20 mouse cellular contexts compared by ENCODE assay signal in the genomic region with DNA sequence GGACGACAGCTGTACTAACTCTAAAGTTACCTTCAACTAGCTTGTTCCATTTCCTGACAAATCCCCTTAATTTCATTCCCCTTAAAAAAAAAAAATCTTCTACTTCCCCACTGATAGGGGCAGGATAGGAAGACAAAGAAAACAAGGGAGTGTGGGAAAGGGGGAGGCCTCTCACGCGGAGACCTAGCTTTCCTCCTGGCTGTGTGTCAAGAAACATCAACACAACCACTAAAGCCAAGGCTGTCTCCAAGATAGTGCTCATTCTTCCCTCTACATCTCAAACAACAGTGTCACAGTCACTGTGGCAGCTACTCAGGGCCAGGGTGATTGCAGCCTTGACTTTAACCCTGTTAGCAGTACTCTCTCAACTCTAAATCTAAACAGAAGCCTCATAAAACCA. TPM values are rescaled to one million over a fixed set of nuclear protein-coding genes. Genes with fewer than 3 reads are reported as not detected.
DNase-seq lines count a peak whose midpoint lies in the region; ATAC-seq and TF ChIP-seq lines count a peak whose summit lies in the region.
"Had no signal": no experiment of that assay in that cellular context is flagged by ENCODE, and none has a peak within 500 bp of the region (broad histone marks: within the 10 kb centered on the region; RNA-seq: fewer than 3 reads in every experiment).

No protein-coding gene starts in this region.

- no peak for ATAC-seq in forebrain, embryonic 15.5 days (replicated peaks)
- no peak for ATAC-seq in forebrain, embryonic 13.5 days
- ATAC-seq in hindbrain, embryonic 13.5 days (ENCODE audit: low FRiP score), result no peak
- no peak for ATAC-seq in hindbrain, embryonic 14.5 days (ENCODE audit: low FRiP score)

- TF ChIP-seq POLR2A in kidney, adult 2 months (IDR thresholded peaks at IDR 0.05; ENCODE audit: low read depth, low read length), result no peak

- TF ChIP-seq CTCF in kidney, adult 2 months (conservative IDR thresholded peaks at IDR 0.05; ENCODE audit: insufficient read depth, insufficient read length, low read depth, low read length), result no peak

- 24% methylated on average over 3 of the region's 3 CpGs for WGBS in forebrain, embryonic 15.5 days
- WGBS in forebrain, embryonic 13.5 days, result 23% methylated on average over 3 of the region's 3 CpGs
- 33% methylated on average over 3 of the region's 3 CpGs for WGBS in hindbrain, embryonic 13.5 days
- 45% methylated on average over 3 of the region's 3 CpGs for WGBS in hindbrain, embryonic 14.5 days
- 61% methylated on average over 3 of the region's 3 CpGs for WGBS in kidney, adult 2 months

- H3K27ac ChIP-seq in forebrain, embryonic 15.5 days (replicated peaks), result peak overlapping the region; percentile 95; the same call in 1 of the 2 replicates
- no peak overlapping the region for H3K27ac ChIP-seq in forebrain, embryonic 13.5 days
- H3K27ac ChIP-seq in hindbrain, embryonic 13.5 days, result peak overlapping the region; percentile 30; the same call in 1 of the 2 replicates
- H3K27ac ChIP-seq in hindbrain, embryonic 14.5 days, result no peak overlapping the region
- H3K27ac ChIP-seq in kidney, adult 2 months (ENCODE audit: insufficient read depth, low read depth, low read length), result no peak overlapping the region

- no peak for DNase-seq in hindbrain, embryonic 14.5 days (ENCODE audit: low spot score)
- DNase-seq in ovary, adult 18-20 months (ENCODE audit: low spot score), result peak; percentile 37
- DNase-seq in ovary, postnatal 10 days (ENCODE audit: low spot score), result no peak
- no peak for DNase-seq in kidney, adult 2 months
- DNase-seq: cerebellum, adult 11 months; gastrocnemius, postnatal 25 days; heart, postnatal 10 days; kidney, adult 11 months; kidney, postnatal 14 days; lung, postnatal 36 days; spleen, adult 18-20 months; thymus, postnatal 14 days had no signal

- H3K4me3 ChIP-seq in forebrain, embryonic 15.5 days, result no peak overlapping the region
- no peak overlapping the region for H3K4me3 ChIP-seq in forebrain, embryonic 13.5 days
- no peak overlapping the region for H3K4me3 ChIP-seq in hindbrain, embryonic 13.5 days
- H3K4me3 ChIP-seq in hindbrain, embryonic 14.5 days (replicated peaks; ENCODE audit: low read length), result no peak overlapping the region
- no peak overlapping the region for H3K4me3 ChIP-seq in kidney, adult 2 months (ENCODE audit: insufficient read depth, low read depth, low read length)
- H3K4me3 ChIP-seq: neural tube, embryonic 12.5 days had no signal

- H3K9ac ChIP-seq in forebrain, embryonic 15.5 days (replicated peaks), result no peak overlapping the region
- H3K9ac ChIP-seq in forebrain, embryonic 13.5 days, result no peak overlapping the region
- no peak overlapping the region for H3K9ac ChIP-seq in hindbrain, embryonic 13.5 days
- H3K9ac ChIP-seq in hindbrain, embryonic 14.5 days, result no peak overlapping the region

- H3K9me3 ChIP-seq in forebrain, embryonic 15.5 days, result no peaks in the 10 kb centered on the region
- H3K9me3 ChIP-seq in forebrain, embryonic 13.5 days (replicated peaks), result no peaks in the 10 kb centered on the region
- H3K9me3 ChIP-seq in hindbrain, embryonic 13.5 days, result no peaks in the 10 kb centered on the region
- no peaks in the 10 kb centered on the region for H3K9me3 ChIP-seq in hindbrain, embryonic 14.5 days (ENCODE audit: control insufficient read depth, low read length)
- H3K9me3 ChIP-seq: midbrain, embryonic 12.5 days; neural tube, embryonic 12.5 days; stomach, embryonic 15.5 days had no signal

- no peak overlapping the region for H3K4me2 ChIP-seq in forebrain, embryonic 15.5 days (replicated peaks)
- no peak overlapping the region for H3K4me2 ChIP-seq in forebrain, embryonic 13.5 days
- no peak overlapping the region for H3K4me2 ChIP-seq in hindbrain, embryonic 13.5 days
- H3K4me2 ChIP-seq in hindbrain, embryonic 14.5 days (replicated peaks), result no peak overlapping the region

- H3K36me3 ChIP-seq in forebrain, embryonic 15.5 days, result no peaks in the 10 kb centered on the region
- H3K36me3 ChIP-seq in forebrain, embryonic 13.5 days (ENCODE audit: poor library complexity, severe bottlenecking), result no peaks in the 10 kb centered on the region
- no peaks in the 10 kb centered on the region for H3K36me3 ChIP-seq in hindbrain, embryonic 13.5 days
- no peaks in the 10 kb centered on the region for H3K36me3 ChIP-seq in hindbrain, embryonic 14.5 days (replicated peaks; ENCODE audit: control insufficient read depth, insufficient read depth)
- H3K36me3 ChIP-seq in kidney, adult 2 months (ENCODE audit: control insufficient read depth, insufficient read depth, low read length), result no peaks in the 10 kb centered on the region
- H3K36me3 ChIP-seq: midbrain, embryonic 12.5 days; neural tube, embryonic 12.5 days; stomach, embryonic 15.5 days had no signal

- H3K4me1 ChIP-seq in forebrain, embryonic 15.5 days, result peaks cover 37% of the 10 kb centered on the region
- peaks cover 40% of the 10 kb centered on the region for H3K4me1 ChIP-seq in forebrain, embryonic 13.5 days
- H3K4me1 ChIP-seq in hindbrain, embryonic 13.5 days (replicated peaks), result peaks cover 21% of the 10 kb centered on the region
- peaks cover 25% of the 10 kb centered on the region for H3K4me1 ChIP-seq in hindbrain, embryonic 14.5 days (replicated peaks; ENCODE audit: control insufficient read depth, insufficient read depth, low read length)
- peaks cover 3% of the 10 kb centered on the region; the same call in 1 of the 2 replicates for H3K4me1 ChIP-seq in kidney, adult 2 months (ENCODE audit: control insufficient read depth, insufficient read depth, low read length)

- no peaks in the 10 kb centered on the region for H3K27me3 ChIP-seq in forebrain, embryonic 15.5 days
- no peaks in the 10 kb centered on the region for H3K27me3 ChIP-seq in forebrain, embryonic 13.5 days
- H3K27me3 ChIP-seq in hindbrain, embryonic 13.5 days, result no peaks in the 10 kb centered on the region
- no peaks in the 10 kb centered on the region for H3K27me3 ChIP-seq in hindbrain, embryonic 14.5 days (ENCODE audit: control insufficient read depth, insufficient read depth, low read length)
- H3K27me3 ChIP-seq in kidney, adult 2 months (replicated peaks; ENCODE audit: control insufficient read depth, insufficient read depth, low read length), result no peaks in the 10 kb centered on the region; the same call in 1 of the 2 replicates
- H3K27me3 ChIP-seq: midbrain, embryonic 12.5 days; neural tube, embryonic 12.5 days; stomach, embryonic 15.5 days had no signal

RNA-seq across cellular contexts. Expression of gene Zdhhc21, which starts 0.8 kb away (rescaled TPM):
- polyA plus RNA-seq in forebrain, embryonic 15.5 days (2015; fragmentation: Nextera tagmentation; extraction: Ambion mirVana), result 18.2 and 18.3 TPM in 2 replicates
- 14.8 and 15.1 TPM in 2 replicates for polyA plus RNA-seq in forebrain, embryonic 13.5 days (2015; fragmentation: Nextera tagmentation; extraction: Ambion mirVana)
- polyA plus RNA-seq in hindbrain, embryonic 13.5 days (2015; fragmentation: Nextera tagmentation; extraction: Ambion mirVana), result 14.7 and 17.1 TPM in 2 replicates
- 16.8 and 18.7 TPM in 2 replicates for polyA plus RNA-seq in hindbrain, embryonic 14.5 days (2014; fragmentation: Nextera tagmentation; extraction: Ambion mirVana)
- 3.4 and 3.6 TPM in 2 replicates for polyA plus RNA-seq in kidney, adult 2 months (2012; rRNA removed)

RNA-seq across cellular contexts. Expression of gene Cer1, which starts 24.4 kb away (rescaled TPM):
- 0.19 and 0.27 TPM in 2 replicates for polyA plus RNA-seq in forebrain, embryonic 15.5 days (2015; fragmentation: Nextera tagmentation; extraction: Ambion mirVana)
- polyA plus RNA-seq in forebrain, embryonic 13.5 days (2015; fragmentation: Nextera tagmentation; extraction: Ambion mirVana), result 0.20 and 0.22 TPM in 2 replicates
- 0.14 TPM in 1 of 2 replicates, not detected in the other for polyA plus RNA-seq in hindbrain, embryonic 13.5 days (2015; fragmentation: Nextera tagmentation; extraction: Ambion mirVana)
- not detected in 2 replicates for polyA plus RNA-seq in hindbrain, embryonic 14.5 days (2014; fragmentation: Nextera tagmentation; extraction: Ambion mirVana)
- polyA plus RNA-seq in kidney, adult 2 months (2012; rRNA removed), result not detected in 2 replicates
- polyA plus RNA-seq: CD4-positive, CD25-positive, alpha-beta regulatory T cell, adult 4 months; liver, embryonic 16.5 days; midbrain, embryonic 12.5 days had no signal

Comparison
In these comparisons a context has a peak if more than half of its experiments do, and no peak if none do; other contexts are left out.
1. H3K27ac ChIP-seq: peak in forebrain, embryonic 15.5 days (single experiment) and hindbrain, embryonic 13.5 days (single experiment); none in forebrain, embryonic 13.5 days (single experiment), hindbrain, embryonic 14.5 days (single experiment) and kidney, adult 2 months (single experiment).